Mouse (Mus musculus) layer of hippocampus, adult 8-10 months (tissue): Measurements from ENCODE around the gene Gm11568. TPM values are rescaled to one million over a fixed set of nuclear protein-coding genes. Genes with fewer than 3 reads are reported as not detected.
"Not testable (repeated sequence)": the region's sequence is repeated elsewhere in the genome, so short reads cannot be mapped to it uniquely, and the experiment has no call there.

Source experiments
- DNase-seq, 2 experiments: peaks; one replicate each; pipeline ENCODE4 v3.0.0; 2022; ENCODE audit warnings: low spot score in 2 of 2
- total RNA-seq, 4 experiments: library from RNA; stranded (reverse); gene quantifications; 2 replicates each; pipeline ENCODE4 v1.2.4; 2022

Gm11568 gene
- not detected for total RNA-seq

- DNase-seq, result no peak
Observed at GRCm38 (mm10) chr11:99857617-99858016, at the start of gene Gm11568. TSS of gene Gm11568 (plus strand) at chr11:99857917.

- not testable (repeated sequence) for DNase-seq
Observed at GRCm38 (mm10) chr11:99809792-99810191, 47.9 kb upstream of the Gm11568 start, which contains the start of gene Krtap4-13. TSS of gene Krtap4-13 (minus strand) at chr11:99809892.

- not testable (repeated sequence) for DNase-seq
Observed at GRCm38 (mm10) chr11:99815566-99815965, 42.2 kb upstream of the Gm11568 start, which contains the start of gene Gm11564. TSS of gene Gm11564 (minus strand) at chr11:99815666.

- no peak for DNase-seq
Observed at GRCm38 (mm10) chr11:99837966-99838365, 19.8 kb upstream of the Gm11568 start, which contains the start of gene 2300003K06Rik. TSS of gene 2300003K06Rik (minus strand) at chr11:99838066.

DNA sequence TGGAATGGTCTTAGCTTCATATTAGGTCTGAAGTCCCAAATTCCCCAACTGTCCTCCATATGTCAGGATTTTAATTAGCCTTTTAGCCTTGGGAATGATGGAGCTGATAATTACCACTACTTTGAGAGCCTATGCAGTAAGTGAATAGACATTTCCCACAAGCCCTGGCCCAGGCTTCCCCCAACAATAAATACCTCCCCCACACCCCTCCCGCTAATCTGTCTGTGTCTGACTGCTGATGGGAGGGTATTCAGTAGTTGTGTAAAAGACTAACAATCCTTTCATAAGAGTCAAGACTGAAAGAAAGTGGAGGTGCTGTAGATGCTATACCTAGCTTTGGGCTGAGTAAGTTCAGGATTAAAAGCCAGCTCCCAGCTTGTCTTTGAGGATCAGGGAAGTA lies 15.5 kb upstream of the Gm11568 start:
- DNase-seq, result no peak

DNA sequence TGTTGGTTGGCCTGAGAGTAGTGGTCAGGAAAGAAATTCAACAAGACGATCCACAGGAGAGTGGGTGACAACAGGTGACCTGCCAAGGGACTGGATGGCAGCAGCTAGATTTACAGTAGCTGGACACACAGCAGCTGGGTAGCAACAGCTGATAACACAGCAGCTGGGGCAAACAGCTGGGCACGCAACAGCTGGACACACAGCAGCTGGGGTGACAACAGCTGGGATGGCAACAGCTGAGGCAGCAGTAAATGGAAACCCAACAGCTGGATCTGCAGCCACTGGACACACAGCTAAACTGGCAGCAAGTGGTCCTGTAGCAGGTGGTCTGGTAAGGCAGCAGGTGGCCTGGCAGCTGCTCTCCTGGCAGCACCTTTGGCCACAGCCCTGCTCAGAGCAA lies 11.0 kb upstream of the Gm11568 start:
- DNase-seq, result no peak

DNA sequence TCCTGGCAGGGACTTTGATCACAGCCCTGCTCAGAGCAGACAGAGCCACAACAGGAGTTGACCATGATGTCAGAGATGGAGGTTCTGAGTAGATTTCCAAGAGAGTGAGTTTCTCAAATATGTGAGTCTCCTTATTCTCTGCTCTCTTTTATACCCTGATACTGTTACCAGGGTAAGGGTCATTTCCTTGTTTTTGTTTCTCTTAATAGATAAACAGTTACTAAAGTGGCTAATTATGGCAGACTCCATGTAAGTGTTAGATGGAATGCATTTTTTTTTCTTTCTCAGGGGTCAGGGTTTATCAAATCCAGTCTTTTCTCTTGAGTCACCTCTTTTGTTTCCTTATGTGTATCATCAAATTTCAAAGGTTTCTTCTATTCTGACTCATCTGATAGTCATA lies 6.2 kb upstream of the Gm11568 start, which contains the start of gene Krtap4-16:
TSS of gene Krtap4-16 (minus strand) at position 101 of the 400 bp plus-strand sequence.
- DNase-seq, result no peak

DNA sequence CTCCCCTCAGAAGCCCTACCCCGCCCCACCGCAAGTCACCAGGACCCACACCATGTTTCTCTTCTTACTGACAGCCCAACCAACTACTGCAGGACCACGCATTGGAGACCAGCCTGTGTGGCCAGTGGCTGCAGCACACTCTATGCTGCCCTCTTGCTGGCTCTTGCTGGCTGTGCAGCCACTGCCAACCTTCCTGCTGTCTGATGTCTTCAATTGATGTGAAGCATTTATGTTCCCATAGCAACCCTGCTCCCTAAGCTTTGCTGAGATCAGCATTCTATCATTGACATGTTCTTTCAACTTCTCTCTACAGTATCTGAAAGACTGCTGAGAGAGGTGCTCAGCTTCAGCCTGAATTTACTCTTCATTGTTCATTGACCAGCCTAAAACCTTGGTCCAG lies 3.6 kb upstream of the Gm11568 start:
- no peak for DNase-seq

GRCm38 (mm10) chr11:99858761-99859160 lies 1.0 kb downstream of the Gm11568 start:
- no peak for DNase-seq

- not testable (repeated sequence) for DNase-seq
Observed at GRCm38 (mm10) chr11:99864176-99864575, 6.5 kb downstream of the Gm11568 start, which contains the start of gene Gm11559. TSS of gene Gm11559 (plus strand) at chr11:99864476.

DNA sequence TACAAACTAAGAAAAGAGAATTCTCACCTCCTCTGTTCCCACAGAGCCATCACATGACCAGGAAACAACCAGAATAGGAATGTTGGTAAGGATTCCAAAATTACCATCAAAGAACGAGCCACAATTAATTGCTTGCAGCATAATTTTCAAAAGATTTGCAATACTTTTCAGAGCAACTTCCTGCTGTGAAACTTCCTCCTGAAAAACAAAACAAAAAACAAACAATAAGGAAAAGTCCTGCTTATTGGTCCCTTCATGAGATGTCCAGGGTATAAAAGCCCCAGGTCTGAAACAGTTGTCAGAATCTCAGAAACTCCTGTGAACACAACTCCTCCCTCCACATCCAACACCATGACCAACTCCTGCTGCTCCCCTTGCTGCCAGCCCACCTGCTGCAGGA lies 15.4 kb downstream of the Gm11568 start, which contains the start of gene Krtap9-1:
TSS of gene Krtap9-1 (plus strand) at position 301 of the 400 bp plus-strand sequence.
- not testable (repeated sequence) for DNase-seq

GRCm38 (mm10) chr11:99878887-99879286 lies 21.2 kb downstream of the Gm11568 start, which contains the start of gene Gm11567:
TSS of gene Gm11567 (plus strand) at chr11:99879187.
- DNase-seq, result not testable (repeated sequence)

DNA sequence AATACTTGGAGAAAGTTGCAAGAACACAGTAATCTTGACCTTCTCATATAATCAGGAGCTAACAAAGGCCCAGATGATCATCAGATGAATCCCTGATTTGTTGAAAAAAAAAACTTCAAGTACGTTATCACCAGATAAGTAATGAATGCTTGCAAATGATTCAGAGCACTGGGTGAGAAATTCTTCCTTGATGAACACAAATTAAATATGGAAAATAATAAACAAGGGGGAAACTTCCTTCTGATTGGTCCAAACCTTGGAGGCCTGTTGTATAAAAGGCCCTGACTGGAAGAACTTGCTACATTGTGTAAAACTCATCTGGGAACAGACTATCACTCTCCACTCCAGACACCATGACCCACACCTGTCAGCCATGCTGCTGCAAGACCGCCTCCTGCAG lies 49.9 kb downstream of the Gm11568 start, which contains the start of gene Krtap31-1:
TSS of gene Krtap31-1 (plus strand) at position 301 of the 400 bp plus-strand sequence.
- no peak for DNase-seq

Other genes with a start within 250 kb of the Gm11568 start
- not detected for gene Gm11937, start 247.7 kb upstream of the Gm11568 start, total RNA-seq
- gene Krtap2-4, start 243.1 kb upstream of the Gm11568 start, total RNA-seq, result not detected
- not detected for gene Gm11562, start 237.5 kb upstream of the Gm11568 start, total RNA-seq
- not detected for gene Krtap4-1, start 229.7 kb upstream of the Gm11568 start, total RNA-seq
- not detected for gene Krtap4-2, start 222.8 kb upstream of the Gm11568 start, total RNA-seq
- gene Krtap4-7, start 213.8 kb upstream of the Gm11568 start, total RNA-seq, result not detected
- gene Gm11555, start 207.7 kb upstream of the Gm11568 start, total RNA-seq, result not detected
- gene Gm11563, start 199.0 kb upstream of the Gm11568 start, total RNA-seq, result not detected
- not detected for gene Krtap4-6, start 192.0 kb upstream of the Gm11568 start, total RNA-seq
- gene Gm14190, start 167.2 kb upstream of the Gm11568 start, total RNA-seq, result not detected
- gene Gm14180, start 123.6 kb upstream of the Gm11568 start, total RNA-seq, result not detected
- not detected for gene Gm11595, start 85.0 kb upstream of the Gm11568 start, total RNA-seq
- not detected for gene Krtap4-8, start 77.2 kb upstream of the Gm11568 start, total RNA-seq
- not detected for gene Krtap4-9, start 72.7 kb upstream of the Gm11568 start, total RNA-seq
- not detected for gene Gm11596, start 64.5 kb upstream of the Gm11568 start, total RNA-seq
- not detected for gene Gm11569, start 59.0 kb upstream of the Gm11568 start, total RNA-seq
- gene Gm11554, start 53.5 kb upstream of the Gm11568 start, total RNA-seq, result not detected
- gene Krtap4-13, start 48.0 kb upstream of the Gm11568 start, total RNA-seq, result not detected
- gene Gm11564, start 42.3 kb upstream of the Gm11568 start, total RNA-seq, result not detected
- not detected for gene 2300003K06Rik, start 19.9 kb upstream of the Gm11568 start, total RNA-seq
- not detected for gene Krtap4-16, start 6.3 kb upstream of the Gm11568 start, total RNA-seq
- gene Gm11559, start 6.6 kb downstream of the Gm11568 start, total RNA-seq, result not detected
- gene Krtap9-1, start 15.5 kb downstream of the Gm11568 start, total RNA-seq, result not detected
- not detected for gene Gm11567, start 21.3 kb downstream of the Gm11568 start, total RNA-seq
- gene Krtap31-1, start 50.0 kb downstream of the Gm11568 start, total RNA-seq, result not detected
- not detected for gene Gm11565, start 56.8 kb downstream of the Gm11568 start, total RNA-seq
- gene Krtap31-2, start 78.4 kb downstream of the Gm11568 start, total RNA-seq, result not detected
- not detected for gene Krtap9-5, start 90.6 kb downstream of the Gm11568 start, total RNA-seq
- not detected for gene Krtap29-1, start 121.1 kb downstream of the Gm11568 start, total RNA-seq
- gene Krtap16-1, start 128.7 kb downstream of the Gm11568 start, total RNA-seq, result not detected
- gene Krtap17-1, start 136.1 kb downstream of the Gm11568 start, total RNA-seq, result not detected
- gene Krt33a, start 158.3 kb downstream of the Gm11568 start, total RNA-seq, result not detected
- not detected for gene Krt33b, start 172.0 kb downstream of the Gm11568 start, total RNA-seq
- not detected for gene Krt34, start 183.6 kb downstream of the Gm11568 start, total RNA-seq
- gene Krt31, start 192.6 kb downstream of the Gm11568 start, total RNA-seq, result not detected
- not detected for gene Krt32, start 230.3 kb downstream of the Gm11568 start, total RNA-seq
- not detected for gene Krt35, start 238.3 kb downstream of the Gm11568 start, total RNA-seq
- gene Krt36, start 247.7 kb downstream of the Gm11568 start, total RNA-seq, result not detected